Mouse (Mus musculus): ENCODE results near the gene Rbak. TPM values are rescaled to one million over a fixed set of nuclear protein-coding genes. Genes with fewer than 3 reads are reported as not detected.
"Not testable (repeated sequence)": the region's sequence is repeated elsewhere in the genome, so short reads cannot be mapped to it uniquely, and the experiment has no call there.

The Rbak gene
- polyA plus RNA-seq, 1 experiment from 2014 or later: 13.3 TPM

DNA sequence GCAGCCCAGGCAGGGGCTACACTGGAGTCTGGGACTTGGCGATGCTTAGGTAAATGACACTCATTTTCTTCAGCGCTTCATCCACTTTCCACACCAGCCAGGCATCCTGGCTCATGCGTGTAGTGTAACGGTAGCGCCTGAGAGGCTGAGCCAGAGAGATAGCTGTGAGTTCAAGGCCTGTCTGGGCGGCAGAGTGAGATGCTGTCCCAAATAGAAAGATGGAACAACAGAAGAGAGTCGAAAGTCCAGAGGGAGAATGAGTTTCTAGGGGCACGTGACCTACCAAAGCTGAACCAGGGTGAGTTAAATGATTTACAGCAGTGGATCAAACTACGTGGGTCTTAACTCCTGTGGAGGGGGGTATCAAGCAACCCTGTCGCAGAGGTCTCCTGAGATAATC, 26.8 kb downstream of the Rbak start:
- no peaks in the 10 kb centered on the region for H3K36me3 ChIP-seq (ENCODE audit: control insufficient read depth, insufficient read depth, low read length)
- H3K4me3 ChIP-seq (ENCODE audit: low read depth, low read length): no peak overlapping the region
- no peaks in the 10 kb centered on the region; the same call in 1 of the 2 replicates for H3K9me3 ChIP-seq (ENCODE audit: control insufficient read depth, low read length)
- no peak overlapping the region for H3K27ac ChIP-seq (replicated peaks; ENCODE audit: low read depth, low read length)
- H3K9ac ChIP-seq (ENCODE audit: low read length): no peak overlapping the region
- no peak overlapping the region for H3K4me2 ChIP-seq (ENCODE audit: low read depth, severe bottlenecking)
- ATAC-seq (ENCODE audit: insufficient number of reproducible peaks, low FRiP score, low TSS enrichment, low read depth) (no peak), DNase-seq (ENCODE audit: low spot score) (no peak)
- 88% methylated on average over 10 of the region's 10 CpGs for WGBS
- peaks cover 21% of the 10 kb centered on the region for H3K27me3 ChIP-seq (ENCODE audit: control insufficient read depth, insufficient read depth, low read length)
- no peaks in the 10 kb centered on the region for H3K4me1 ChIP-seq (ENCODE audit: control insufficient read depth, insufficient read depth, low read length)

DNA sequence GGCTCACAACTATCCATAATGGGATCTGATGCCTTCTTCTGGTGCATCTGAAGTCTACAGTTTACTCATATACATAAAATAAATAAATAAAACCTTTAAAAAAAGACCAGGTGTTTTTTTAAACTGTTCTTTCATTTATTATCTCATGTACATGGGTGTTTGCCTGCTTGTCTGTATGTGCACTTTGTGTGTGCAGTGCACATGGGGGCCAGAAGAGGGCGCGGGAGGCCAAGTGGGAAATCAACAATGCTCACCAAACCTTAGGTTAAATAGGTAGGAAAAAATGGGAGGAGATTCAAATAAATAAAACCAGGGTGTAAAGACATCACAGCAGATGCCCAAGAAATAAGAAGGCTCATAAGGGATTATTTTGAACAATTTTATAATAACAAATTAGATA, 30.5 kb downstream of the Rbak start:
- Histone ChIP-seq H3K27me3 (ENCODE audit: control insufficient read depth, insufficient read depth, low read length) (no peaks in the 10 kb centered on the region), H3K9ac (ENCODE audit: low read length) (no peak overlapping the region), H3K36me3 (ENCODE audit: control insufficient read depth, insufficient read depth, low read length) (no peaks in the 10 kb centered on the region), H3K9me3 (ENCODE audit: control insufficient read depth, low read length) (no peaks in the 10 kb centered on the region; the same call in 1 of the 2 replicates), H3K27ac (replicated peaks; ENCODE audit: low read depth, low read length) (no peak overlapping the region), H3K4me2 (ENCODE audit: low read depth, severe bottlenecking) (no peak overlapping the region), H3K4me1 (ENCODE audit: control insufficient read depth, insufficient read depth, low read length) (no peaks in the 10 kb centered on the region), H3K4me3 (ENCODE audit: low read depth, low read length) (no peak overlapping the region)
- DNase-seq (ENCODE audit: low spot score) (no peak), ATAC-seq (ENCODE audit: insufficient number of reproducible peaks, low FRiP score, low TSS enrichment, low read depth) (no peak)
- 85% methylated on average over 2 of the region's 2 CpGs for WGBS

DNA sequence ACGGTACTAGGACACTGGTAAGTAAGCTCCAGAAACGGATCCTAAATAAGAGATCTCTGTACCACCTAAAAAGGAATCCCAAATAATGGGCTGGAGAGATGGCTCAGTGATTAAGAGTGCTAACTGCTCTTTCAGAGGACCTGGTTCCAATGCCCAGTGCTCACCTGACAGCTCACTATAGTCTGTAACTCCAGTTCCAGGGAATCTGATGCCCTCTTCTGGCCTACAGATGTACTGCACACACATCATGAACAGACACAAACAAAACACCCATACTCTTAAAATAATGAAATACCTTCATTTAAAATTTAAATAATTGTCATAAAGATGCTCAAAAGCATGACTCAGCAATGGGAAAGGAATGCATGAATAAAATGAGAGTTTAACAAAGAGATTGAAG, 31.0 kb downstream of the Rbak start:
- ATAC-seq (ENCODE audit: insufficient number of reproducible peaks, low FRiP score, low TSS enrichment, low read depth) (no peak), DNase-seq (ENCODE audit: low spot score) (no peak)
- no peaks in the 10 kb centered on the region for H3K4me1 ChIP-seq (ENCODE audit: control insufficient read depth, insufficient read depth, low read length)
- H3K9me3 ChIP-seq (ENCODE audit: control insufficient read depth, low read length): no peaks in the 10 kb centered on the region; the same call in 1 of the 2 replicates
- WGBS: 94% methylated on average over 2 of the region's 2 CpGs
- H3K27me3 ChIP-seq (ENCODE audit: control insufficient read depth, insufficient read depth, low read length): no peaks in the 10 kb centered on the region
- H3K36me3 ChIP-seq (ENCODE audit: control insufficient read depth, insufficient read depth, low read length): no peaks in the 10 kb centered on the region
- H3K4me2 ChIP-seq (ENCODE audit: low read depth, severe bottlenecking): no peak overlapping the region
- H3K9ac ChIP-seq (ENCODE audit: low read length): no peak overlapping the region
- H3K4me3 ChIP-seq (ENCODE audit: low read depth, low read length): no peak overlapping the region
- H3K27ac ChIP-seq (replicated peaks; ENCODE audit: low read depth, low read length): no peak overlapping the region

DNA sequence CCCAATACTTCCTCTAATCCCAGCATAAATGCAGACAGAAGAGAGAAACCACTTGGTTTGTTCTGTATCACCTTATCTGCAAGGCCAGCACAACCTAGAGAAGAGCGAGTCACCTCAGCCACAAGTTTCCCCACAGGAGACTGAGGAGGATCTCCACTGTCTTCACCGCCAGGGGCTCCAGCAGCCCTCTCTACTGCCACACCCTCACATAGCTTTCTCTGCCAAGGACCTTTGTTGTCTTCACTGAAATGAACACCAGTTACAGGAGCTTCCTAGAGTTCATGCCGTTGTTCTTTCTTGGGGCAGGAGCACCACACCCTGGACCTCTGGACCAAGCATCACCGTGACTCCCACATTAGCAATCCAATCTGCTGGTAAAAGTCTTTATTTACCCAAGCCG, 31.9 kb downstream of the Rbak start:
- H3K4me1 ChIP-seq (ENCODE audit: control insufficient read depth, insufficient read depth, low read length): no peaks in the 10 kb centered on the region
- no peak overlapping the region for H3K4me2 ChIP-seq (ENCODE audit: low read depth, severe bottlenecking)
- H3K36me3 ChIP-seq (ENCODE audit: control insufficient read depth, insufficient read depth, low read length): no peaks in the 10 kb centered on the region
- WGBS: 95% methylated on average over 5 of the region's 5 CpGs
- H3K27ac ChIP-seq (replicated peaks; ENCODE audit: low read depth, low read length): no peak overlapping the region
- no peak for DNase-seq (ENCODE audit: low spot score)
- no peaks in the 10 kb centered on the region for H3K27me3 ChIP-seq (ENCODE audit: control insufficient read depth, insufficient read depth, low read length)
- no peak for ATAC-seq (ENCODE audit: insufficient number of reproducible peaks, low FRiP score, low TSS enrichment, low read depth)
- H3K9me3 ChIP-seq (ENCODE audit: control insufficient read depth, low read length): no peaks in the 10 kb centered on the region; the same call in 1 of the 2 replicates
- H3K9ac ChIP-seq (ENCODE audit: low read length): no peak overlapping the region
- no peak overlapping the region for H3K4me3 ChIP-seq (ENCODE audit: low read depth, low read length)

DNA sequence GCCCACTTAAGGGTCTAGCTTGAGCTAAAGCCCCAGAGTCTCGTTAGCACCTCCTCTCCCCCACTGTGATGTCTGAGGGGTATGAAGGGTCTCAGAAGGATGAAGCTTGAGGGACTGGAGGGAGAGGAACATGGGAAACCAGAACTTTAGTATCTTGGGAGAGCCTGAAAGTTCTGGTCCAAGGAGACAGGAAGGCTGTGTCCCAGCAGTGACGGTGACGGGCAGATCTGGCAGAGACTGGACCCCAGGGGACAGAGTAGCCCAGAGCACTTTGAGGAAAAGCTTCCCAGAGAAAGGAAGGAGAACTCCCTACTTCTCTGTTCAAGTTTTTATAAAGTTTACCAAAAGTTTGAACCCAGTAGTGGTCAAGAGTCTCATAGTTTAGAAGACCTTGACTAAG, 33.1 kb downstream of the Rbak start, which contains the start of gene Olfr718-ps1:
Gene Olfr718-ps1 (minus strand): TSS at position 101 of the 400 bp plus-strand sequence.
- H3K27me3 ChIP-seq (ENCODE audit: control insufficient read depth, insufficient read depth, low read length): no peaks in the 10 kb centered on the region
- H3K36me3 ChIP-seq (ENCODE audit: control insufficient read depth, insufficient read depth, low read length): no peaks in the 10 kb centered on the region
- WGBS: 62% methylated on average over 3 of the region's 3 CpGs
- ATAC-seq (ENCODE audit: insufficient number of reproducible peaks, low FRiP score, low TSS enrichment, low read depth) (no peak), DNase-seq (ENCODE audit: low spot score) (no peak)
- no peaks in the 10 kb centered on the region; the same call in 1 of the 2 replicates for H3K9me3 ChIP-seq (ENCODE audit: control insufficient read depth, low read length)
- no peak within 1 kb of the TSS for H3K27ac ChIP-seq (replicated peaks; ENCODE audit: low read depth, low read length)
- no peak within 1 kb of the TSS for H3K9ac ChIP-seq (ENCODE audit: low read length)
- H3K4me2 ChIP-seq (ENCODE audit: low read depth, severe bottlenecking): no peak within 1 kb of the TSS
- H3K4me1 ChIP-seq (ENCODE audit: control insufficient read depth, insufficient read depth, low read length): no peaks in the 10 kb centered on the region
- no peak within 1 kb of the TSS for H3K4me3 ChIP-seq (ENCODE audit: low read depth, low read length)

DNA sequence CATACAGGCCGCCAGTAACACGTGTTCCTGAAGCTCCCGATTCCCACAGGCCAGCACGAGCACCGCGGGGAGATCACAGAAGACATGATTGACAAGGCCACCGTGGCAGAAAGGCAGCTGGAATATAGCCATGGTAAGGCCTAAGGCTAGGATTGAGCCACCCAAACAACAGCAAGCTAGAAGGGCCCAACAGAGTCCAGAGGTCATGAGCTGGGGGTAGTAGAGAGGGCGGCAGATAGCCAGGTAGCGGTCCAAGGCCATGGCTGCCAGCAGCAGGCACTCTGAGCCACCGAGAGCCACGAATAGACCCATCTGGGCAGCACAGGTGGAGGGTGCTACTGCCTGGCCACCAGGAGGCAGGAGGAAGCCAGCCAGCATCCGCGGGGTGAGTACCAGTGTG, 43.0 kb downstream of the Rbak start:
- no peak for DNase-seq (ENCODE audit: low spot score)
- ATAC-seq (ENCODE audit: insufficient number of reproducible peaks, low FRiP score, low TSS enrichment, low read depth): no peak
- no peaks in the 10 kb centered on the region for H3K36me3 ChIP-seq (ENCODE audit: control insufficient read depth, insufficient read depth, low read length)
- no peaks in the 10 kb centered on the region for H3K9me3 ChIP-seq (ENCODE audit: control insufficient read depth, low read length)
- no peak overlapping the region for H3K4me2 ChIP-seq (ENCODE audit: low read depth, severe bottlenecking)
- H3K4me1 ChIP-seq (ENCODE audit: control insufficient read depth, insufficient read depth, low read length): no peaks in the 10 kb centered on the region
- WGBS: 93% methylated on average over 13 of the region's 13 CpGs
- no peak overlapping the region for H3K27ac ChIP-seq (replicated peaks; ENCODE audit: low read depth, low read length)
- no peak overlapping the region for H3K4me3 ChIP-seq (ENCODE audit: low read depth, low read length)
- H3K27me3 ChIP-seq (ENCODE audit: control insufficient read depth, insufficient read depth, low read length): no peaks in the 10 kb centered on the region
- H3K9ac ChIP-seq (ENCODE audit: low read length): no peak overlapping the region

DNA sequence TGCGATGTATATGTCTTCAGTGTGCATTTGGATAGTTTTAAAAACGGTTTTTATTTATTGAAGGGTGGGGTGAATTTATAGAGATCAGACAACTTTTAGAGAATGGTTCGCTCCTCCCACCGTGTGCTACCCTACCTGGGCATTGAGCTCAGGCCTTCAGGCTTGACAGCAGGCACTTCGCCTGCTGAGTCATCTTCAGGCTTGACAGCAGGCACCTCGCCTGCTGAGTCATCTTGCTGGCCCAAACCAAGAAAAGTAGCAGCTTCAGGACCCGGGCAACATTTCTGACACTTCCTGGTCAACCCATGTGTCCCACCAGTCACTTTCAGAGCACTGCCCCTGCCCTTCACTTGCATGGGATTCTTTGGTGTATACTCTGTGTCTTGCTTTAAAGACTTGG, 45.5 kb downstream of the Rbak start:
- Histone ChIP-seq H3K27me3 (ENCODE audit: control insufficient read depth, insufficient read depth, low read length) (no peaks in the 10 kb centered on the region), H3K36me3 (ENCODE audit: control insufficient read depth, insufficient read depth, low read length) (no peaks in the 10 kb centered on the region), H3K4me1 (ENCODE audit: control insufficient read depth, insufficient read depth, low read length) (no peaks in the 10 kb centered on the region), H3K27ac (replicated peaks; ENCODE audit: low read depth, low read length) (no peak overlapping the region), H3K4me2 (ENCODE audit: low read depth, severe bottlenecking) (no peak overlapping the region), H3K9ac (ENCODE audit: low read length) (no peak overlapping the region), H3K9me3 (ENCODE audit: control insufficient read depth, low read length) (no peaks in the 10 kb centered on the region), H3K4me3 (ENCODE audit: low read depth, low read length) (no peak overlapping the region)
- ATAC-seq (ENCODE audit: insufficient number of reproducible peaks, low FRiP score, low TSS enrichment, low read depth): no peak
- DNase-seq (ENCODE audit: low spot score): no peak
- WGBS: 92% methylated on average over 7 of the region's 7 CpGs

DNA sequence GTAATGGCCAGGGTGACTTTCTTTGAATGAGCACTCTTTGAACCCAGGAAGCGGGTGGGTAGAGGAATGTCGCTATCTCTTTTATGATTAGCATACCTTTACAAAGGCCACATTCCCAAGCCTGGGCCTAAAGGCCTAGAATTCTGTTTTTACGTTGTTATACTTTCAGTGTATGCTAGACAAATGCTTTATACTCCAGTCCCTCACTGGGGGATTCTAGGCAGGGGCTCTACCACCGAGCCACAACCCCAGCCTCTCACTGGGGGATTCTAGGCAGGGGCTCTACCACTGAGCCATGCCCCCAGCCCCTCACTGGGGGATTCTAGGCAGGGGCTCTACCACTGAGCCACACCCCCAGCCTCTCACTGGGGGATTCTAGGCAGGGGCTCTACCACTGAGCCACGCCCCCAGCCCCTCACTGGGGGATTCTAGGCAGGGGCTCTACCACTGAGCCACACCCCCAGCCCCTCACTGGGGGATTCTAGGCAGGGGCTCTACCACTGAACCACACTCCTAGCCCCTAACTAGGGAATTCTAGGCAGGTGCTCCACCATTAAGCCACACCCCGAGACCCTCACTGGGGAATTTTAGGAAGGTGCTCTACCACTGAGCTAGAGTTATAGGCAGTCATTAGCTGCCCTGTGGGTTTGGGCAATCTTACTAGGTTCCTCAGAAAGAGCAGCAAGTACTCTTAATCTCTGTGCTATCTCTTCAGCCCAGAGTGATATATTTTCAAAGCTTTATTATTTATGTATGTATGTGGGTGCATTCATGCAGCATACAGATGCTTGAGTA, 46.2 kb downstream of the Rbak start:
- not testable (repeated sequence) for H3K27me3 ChIP-seq (ENCODE audit: control insufficient read depth, insufficient read depth, low read length); H3K9ac ChIP-seq (ENCODE audit: low read length); H3K4me2 ChIP-seq (ENCODE audit: low read depth, severe bottlenecking); H3K4me1 ChIP-seq (ENCODE audit: control insufficient read depth, insufficient read depth, low read length); ATAC-seq (ENCODE audit: insufficient number of reproducible peaks, low FRiP score, low TSS enrichment, low read depth); H3K9me3 ChIP-seq (ENCODE audit: control insufficient read depth, low read length); H3K27ac ChIP-seq (replicated peaks; ENCODE audit: low read depth, low read length); H3K36me3 ChIP-seq (ENCODE audit: control insufficient read depth, insufficient read depth, low read length); H3K4me3 ChIP-seq (ENCODE audit: low read depth, low read length); DNase-seq (ENCODE audit: low spot score)
- 82% methylated on average over 3 of the region's 6 CpGs for WGBS
